8 mouse cellular contexts compared by ENCODE assay signal in the genomic region with DNA sequence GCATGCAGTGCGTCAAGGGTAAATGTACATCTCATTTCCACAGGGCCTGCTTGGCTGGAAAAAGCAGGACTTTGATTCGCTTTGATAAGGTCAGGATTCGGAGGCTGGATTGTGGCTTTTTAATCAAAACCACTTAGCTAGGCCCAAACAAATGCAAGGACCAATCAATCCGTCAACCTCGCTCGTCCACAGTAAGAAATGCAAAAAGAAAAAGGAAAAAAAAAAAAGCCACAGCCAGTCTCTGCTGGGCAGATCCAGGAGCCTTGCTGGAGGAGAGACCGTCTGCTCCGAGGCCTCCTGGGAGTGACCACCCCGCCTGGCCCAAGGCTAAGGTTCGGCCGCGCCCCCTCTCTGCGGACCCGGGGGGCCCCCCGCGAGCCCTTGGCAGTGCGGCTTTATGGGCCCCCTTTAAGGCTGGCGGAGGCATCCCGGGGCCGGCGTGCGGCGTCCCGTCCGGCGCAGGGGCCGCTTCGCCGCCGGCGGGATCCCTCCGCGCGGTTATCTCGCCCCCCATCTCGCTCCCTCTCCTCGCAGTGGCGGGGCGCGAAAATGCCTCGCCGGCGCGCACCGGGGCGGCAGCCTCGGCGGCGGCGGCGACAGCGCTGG. TPM values are rescaled to one million over a fixed set of nuclear protein-coding genes. Genes with fewer than 3 reads are reported as not detected.
A peak's percentile ranks its signal among the peaks of the same experiment; 100 is the strongest.
DNase-seq lines count a peak whose midpoint lies in the region; ATAC-seq and TF ChIP-seq lines count a peak whose summit lies in the region.

Gene Hoxd8 (plus strand): TSS at position 223 of the 606 bp plus-strand sequence.

- 4% methylated on average over 51 of the region's 52 CpGs for WGBS in forebrain, postnatal 0 days
- 2% methylated on average over 50 of the region's 52 CpGs for WGBS in kidney, adult 2 months
- under 1% methylated on average over 40 of the region's 52 CpGs for WGBS in midbrain, embryonic 13.5 days

- DNase-seq in thymus, postnatal 4 days = peak; percentile 61
- DNase-seq in thymus, adult 18-20 months = no peak
- DNase-seq in forebrain, postnatal 0 days = no peak
- DNase-seq in kidney, adult 2 months = peak; percentile 90
- DNase-seq in urinary bladder, postnatal 4 days (ENCODE audit: low spot score in 2 of 2) = peak; percentile 86 to 87
- no peak for DNase-seq in cerebellum, adult 11 months
- DNase-seq in layer of hippocampus, adult 2 months (ENCODE audit: low spot score in 2 of 2) = no peak

- H3K36me3 ChIP-seq in forebrain, postnatal 0 days (ENCODE audit: insufficient read depth) = no peaks in the 10 kb centered on the region
- no peaks in the 10 kb centered on the region for H3K36me3 ChIP-seq in kidney, adult 2 months (ENCODE audit: control insufficient read depth, insufficient read depth, low read length)
- H3K36me3 ChIP-seq in midbrain, embryonic 13.5 days = no peaks in the 10 kb centered on the region

- TF ChIP-seq CTCF in forebrain, postnatal 0 days (IDR thresholded peaks at IDR 0.05; ENCODE audit: low read depth) = no peak
- no peak for TF ChIP-seq CTCF in kidney, adult 2 months (conservative IDR thresholded peaks at IDR 0.05; ENCODE audit: insufficient read depth, insufficient read length, low read depth, low read length)
- TF ChIP-seq CTCF in layer of hippocampus, adult 2 months (conservative IDR thresholded peaks at IDR 0.05) = no peak

- H3K9ac ChIP-seq in forebrain, postnatal 0 days = no peak within 1 kb of the TSS
- no peak within 1 kb of the TSS; the same call in 1 of the 2 replicates for H3K9ac ChIP-seq in midbrain, embryonic 13.5 days (replicated peaks)

- no peaks in the 10 kb centered on the region for H3K4me1 ChIP-seq in forebrain, postnatal 0 days (ENCODE audit: insufficient read depth)
- peaks cover 3% of the 10 kb centered on the region; the same call in 1 of the 2 replicates for H3K4me1 ChIP-seq in kidney, adult 2 months (ENCODE audit: control insufficient read depth, insufficient read depth, low read length)
- H3K4me1 ChIP-seq in midbrain, embryonic 13.5 days (replicated peaks) = peaks cover 13% of the 10 kb centered on the region

- no peaks in the 10 kb centered on the region for H3K9me3 ChIP-seq in forebrain, postnatal 0 days (ENCODE audit: low read length)
- no peaks in the 10 kb centered on the region for H3K9me3 ChIP-seq in midbrain, embryonic 13.5 days

- no peak within 1 kb of the TSS for H3K27ac ChIP-seq in forebrain, postnatal 0 days (ENCODE audit: low read depth, low read length)
- peak within 1 kb of the TSS; percentile 97 for H3K27ac ChIP-seq in kidney, adult 2 months (ENCODE audit: insufficient read depth, low read depth, low read length)
- no peak within 1 kb of the TSS for H3K27ac ChIP-seq in midbrain, embryonic 13.5 days
- no peak within 1 kb of the TSS for H3K27ac ChIP-seq in layer of hippocampus, adult 2 months

- no peak for ATAC-seq in forebrain, postnatal 0 days
- ATAC-seq in midbrain, embryonic 13.5 days = no peak

- H3K4me2 ChIP-seq in forebrain, postnatal 0 days (ENCODE audit: low read depth) = peak within 1 kb of the TSS; percentile 45
- peak within 1 kb of the TSS; percentile 54 for H3K4me2 ChIP-seq in midbrain, embryonic 13.5 days (replicated peaks)

- TF ChIP-seq POLR2A in kidney, adult 2 months (IDR thresholded peaks at IDR 0.05; ENCODE audit: low read depth, low read length) = no peak

- H3K27me3 ChIP-seq in forebrain, postnatal 0 days (ENCODE audit: insufficient read depth, low read length) = peaks cover 85% of the 10 kb centered on the region
- no peaks in the 10 kb centered on the region for H3K27me3 ChIP-seq in kidney, adult 2 months (replicated peaks; ENCODE audit: control insufficient read depth, insufficient read depth, low read length)
- peaks cover 97% of the 10 kb centered on the region for H3K27me3 ChIP-seq in midbrain, embryonic 13.5 days

- peak within 1 kb of the TSS; percentile 26 for H3K4me3 ChIP-seq in forebrain, postnatal 0 days (ENCODE audit: low read depth, low read length)
- peak within 1 kb of the TSS; percentile 72 for H3K4me3 ChIP-seq in kidney, adult 2 months (ENCODE audit: insufficient read depth, low read depth, low read length)
- peak within 1 kb of the TSS; percentile 35 for H3K4me3 ChIP-seq in midbrain, embryonic 13.5 days (replicated peaks)
- H3K4me3 ChIP-seq in layer of hippocampus, adult 2 months = no peak within 1 kb of the TSS

RNA-seq across cellular contexts. Expression of gene Hoxd8, which starts in this region (rescaled TPM):
- total RNA-seq in forebrain, postnatal 0 days (2014; rRNA removed) = 0.10 TPM in 1 of 2 replicates, not detected in the other
- 0.22 TPM in 1 of 2 replicates, not detected in the other for polyA plus RNA-seq in forebrain, postnatal 0 days (2015; fragmentation: Nextera tagmentation; extraction: Ambion mirVana)
- polyA plus RNA-seq in kidney, adult 2 months (2012; rRNA removed) = 45.8 and 46.2 TPM in 2 replicates
- 0.08 TPM in 1 of 2 replicates, not detected in the other for polyA plus RNA-seq in midbrain, embryonic 13.5 days (2015; fragmentation: Nextera tagmentation; extraction: Ambion mirVana)
- not detected for total RNA-seq in layer of hippocampus, adult 2 months (2021)

Comparison
In these comparisons a context has a peak if more than half of its experiments do, and no peak if none do; other contexts are left out.
1. RNA of gene Hoxd8 (polyA plus RNA-seq): 45.8 to 46.2 TPM in kidney, adult 2 months; 0.22 TPM in forebrain, postnatal 0 days and 0.08 TPM in midbrain, embryonic 13.5 days; every median in the first group is over 10 times any median in the second.
2. DNase-seq: peak in thymus, postnatal 4 days (single experiment), kidney, adult 2 months (single experiment) and urinary bladder, postnatal 4 days (2 of 2); none in thymus, adult 18-20 months (0 of 2), forebrain, postnatal 0 days (single experiment), cerebellum, adult 11 months (single experiment) and layer of hippocampus, adult 2 months (0 of 2).